ENCODE assay signal across 8 mouse cellular contexts in genomic region chrX:53607242-53608121, GRCm38 (mm10). TPM values are rescaled to one million over a fixed set of nuclear protein-coding genes. Genes with fewer than 3 reads are reported as not detected.
DNase-seq lines count a peak whose midpoint lies in the region; ATAC-seq and TF ChIP-seq lines count a peak whose summit lies in the region.

Gene Rtl8c (plus strand): TSS chrX:53608032.

- peak; percentile 22 to 64 for DNase-seq in cerebellum, postnatal 4 days (ENCODE audit: low spot score in 2 of 2)
- DNase-seq in gastrocnemius, adult 2 months, result peak; percentile 64
- peak; percentile 74 for DNase-seq in hindbrain, embryonic 14.5 days (ENCODE audit: low spot score)
- DNase-seq in layer of hippocampus, postnatal 25 days (ENCODE audit: extremely low spot score in 1 of 2, low spot score in 1 of 2), result peak; percentile 57
- peak; percentile 63 for DNase-seq in lung, postnatal 0 days (ENCODE audit: low spot score)
- peak; percentile 25 for DNase-seq in ovary, postnatal 14 days (ENCODE audit: low spot score)
- DNase-seq in thymus, postnatal 4 days, result peak; percentile 81

- no peaks in the 10 kb centered on the region for H3K36me3 ChIP-seq in hindbrain, embryonic 14.5 days (replicated peaks; ENCODE audit: control insufficient read depth, insufficient read depth)
- no peaks in the 10 kb centered on the region for H3K36me3 ChIP-seq in lung, postnatal 0 days (ENCODE audit: insufficient read depth, low read length)

- WGBS in hindbrain, embryonic 14.5 days, result 28% methylated on average over 19 of the region's 20 CpGs
- WGBS in lung, postnatal 0 days, result 27% methylated on average over 19 of the region's 20 CpGs

- no peaks in the 10 kb centered on the region for H3K9me3 ChIP-seq in hindbrain, embryonic 14.5 days (ENCODE audit: control insufficient read depth, low read length)
- H3K9me3 ChIP-seq in lung, postnatal 0 days (ENCODE audit: low read length), result no peaks in the 10 kb centered on the region

- TF ChIP-seq CTCF in gastrocnemius, adult 2 months (IDR thresholded peaks at IDR 0.05), result no peak
- peak; percentile 22; the same call in 1 of the 2 replicates for TF ChIP-seq CTCF in lung, postnatal 0 days (IDR thresholded peaks at IDR 0.05)

- no peak for TF ChIP-seq EP300 in lung, postnatal 0 days (IDR thresholded peaks at IDR 0.05)

- peak within 1 kb of the TSS; percentile 75 for H3K4me3 ChIP-seq in gastrocnemius, adult 2 months
- H3K4me3 ChIP-seq in hindbrain, embryonic 14.5 days (replicated peaks; ENCODE audit: low read length), result peak within 1 kb of the TSS; percentile 51
- peak within 1 kb of the TSS; percentile 39 for H3K4me3 ChIP-seq in lung, postnatal 0 days (ENCODE audit: low read depth, low read length)

- H3K27ac ChIP-seq in gastrocnemius, adult 2 months, result peak within 1 kb of the TSS; percentile 81
- H3K27ac ChIP-seq in hindbrain, embryonic 14.5 days, result peak within 1 kb of the TSS; percentile 83
- 0 out of 2 replicates have a peak within 1 kb of the TSS, but pooled peaks have one; percentile 20 for H3K27ac ChIP-seq in lung, postnatal 0 days (ENCODE audit: low read length)

- peak; percentile 88 for ATAC-seq in activated CD4-positive, CD25-positive, alpha-beta regulatory T cell, adult 4 months
- peak; percentile 97 for ATAC-seq in hindbrain, embryonic 14.5 days (ENCODE audit: low FRiP score)
- peak; percentile 84 for ATAC-seq in lung, postnatal 0 days

- intact Hi-C loops in gastrocnemius, adult 2 months (cut with DNase I), result no loop called here

- H3K4me2 ChIP-seq in hindbrain, embryonic 14.5 days (replicated peaks), result peak within 1 kb of the TSS; percentile 52
- peak within 1 kb of the TSS; percentile 53 for H3K4me2 ChIP-seq in lung, postnatal 0 days (replicated peaks; ENCODE audit: low read depth, low read length)

- H3K27me3 ChIP-seq in hindbrain, embryonic 14.5 days (ENCODE audit: control insufficient read depth, insufficient read depth, low read length), result no peaks in the 10 kb centered on the region
- no peaks in the 10 kb centered on the region for H3K27me3 ChIP-seq in lung, postnatal 0 days (replicated peaks; ENCODE audit: insufficient read depth, low read length)

- H3K4me1 ChIP-seq in hindbrain, embryonic 14.5 days (replicated peaks; ENCODE audit: control insufficient read depth, insufficient read depth, low read length), result no peaks in the 10 kb centered on the region
- no peaks in the 10 kb centered on the region for H3K4me1 ChIP-seq in lung, postnatal 0 days (ENCODE audit: insufficient read depth, low read depth, low read length)

- H3K9ac ChIP-seq in hindbrain, embryonic 14.5 days, result peak within 1 kb of the TSS; percentile 79
- 0 out of 2 replicates have a peak within 1 kb of the TSS, but pooled peaks have one; percentile 19 for H3K9ac ChIP-seq in lung, postnatal 0 days (replicated peaks; ENCODE audit: low read depth)

RNA-seq across cellular contexts. Expression of gene Rtl8c, which starts in this region (rescaled TPM):
- polyA plus RNA-seq in activated CD4-positive, CD25-positive, alpha-beta regulatory T cell, adult 4 months (2017; shearing (Covaris generic)), result 10 to 100 TPM; 19.2 to 30.0 TPM
- 1 to 10 TPM; 3.7 to 9.0 TPM for total RNA-seq in gastrocnemius, adult 2 months (2021)
- 218 and 237 TPM in 2 replicates for polyA plus RNA-seq in hindbrain, embryonic 14.5 days (2014; fragmentation: Nextera tagmentation; extraction: Ambion mirVana)
- 100 to 1,000 TPM; 149 to 204 TPM for total RNA-seq in layer of hippocampus, postnatal 25 days (2021)
- 37.1 and 39.9 TPM in 2 replicates for polyA plus RNA-seq in lung, postnatal 0 days (2015; fragmentation: Nextera tagmentation; extraction: Ambion mirVana)

Comparison
In these comparisons a context has a peak if more than half of its experiments do, and no peak if none do; other contexts are left out.
1. Peak in every context shown above with its lines: DNase-seq, ATAC-seq, H3K4me3 ChIP-seq and H3K27ac ChIP-seq.
2. RNA of gene Rtl8c (total RNA-seq): 149 to 204 TPM in layer of hippocampus, postnatal 25 days; 3.7 to 9.0 TPM in gastrocnemius, adult 2 months; every median in the first group is over 10 times any median in the second.
3. DNase-seq: peak in every context shown above with its lines; median percentile 81 in thymus, postnatal 4 days; 74 in hindbrain, embryonic 14.5 days; 64 in gastrocnemius, adult 2 months; 63 in lung, postnatal 0 days; 57 in layer of hippocampus, postnatal 25 days; 43 in cerebellum, postnatal 4 days; 25 in ovary, postnatal 14 days.
4. H3K27ac ChIP-seq: peak in every context shown above with its lines; median percentile 83 in hindbrain, embryonic 14.5 days; 81 in gastrocnemius, adult 2 months; 20 in lung, postnatal 0 days.